Mouse (Mus musculus) macrophage (primary cell): Measurements from ENCODE around the gene Dus3l. TPM values are rescaled to one million over a fixed set of nuclear protein-coding genes. Genes with fewer than 3 reads are reported as not detected.

Experiments used
- H3K27ac ChIP-seq: fragments of 350-480 bp; formaldehyde crosslinking; 2 replicates; pipeline ENCODE4 v1.9.0; 2021
- H3K36me3 ChIP-seq: fragments of 350-480 bp; formaldehyde crosslinking; 2 replicates; pipeline ENCODE4 v1.9.0; 2021; ENCODE audit errors: inconsistent target
- H3K4me3 ChIP-seq: fragments of 350-480 bp; formaldehyde crosslinking; 2 replicates; pipeline ENCODE4 v1.9.0; 2021; ENCODE audit errors: inconsistent target
- H3K79me2 ChIP-seq: fragments of 350-480 bp; formaldehyde crosslinking; 2 replicates; pipeline ENCODE4 v1.9.0; 2021; ENCODE audit errors: inconsistent target
- WGBS: methylation state at CpG from one replicate; pipeline ENCODE4 v1.1.7; 2026; ENCODE audit warnings: inconsistent platforms; ENCODE audit not compliant: missing documents; 5-methylcytosine and 5-hydroxymethylcytosine counted together
- polyA plus RNA-seq: library from polyadenylated mRNA; stranded (reverse); fragments of 250-400 nt; gene quantifications from 3 replicates; pipeline ENCODE4 v1.2.4, GENCODE M21; 2018; ENCODE audit warnings: inconsistent platforms
- total RNA-seq, 78 experiments: library from RNA; depleted of rRNA; stranded (reverse); fragments of 250-400 nt; gene quantifications; 1 replicate in 9 of 78; 2 replicates in 24 of 78; 3 replicates in 43 of 78; 4 replicates in 2 of 78; pipeline ENCODE4 v1.2.4; 2018; ENCODE audit warnings: inconsistent platforms in 56 of 78

The Dus3l gene
- total RNA-seq (2018; cell fraction: chromatin; rRNA removed) = 10 to 100 TPM; 22.4 to 73.4 (median 51.4) TPM
- total RNA-seq (2018; cell fraction: cytosol; rRNA removed) = 10 to 100 TPM in 14 of 26 experiments, 1 to 10 TPM in 12; 7.4 to 12.6 (median 10.2) TPM
- total RNA-seq (2018; cell fraction: nucleus; rRNA removed) = 10 to 100 TPM; 14.5 to 52.3 (median 26.2) TPM
- polyA plus RNA-seq = 9.0 to 14.0 TPM (median 11.4 TPM) in 3 replicates

- 1% methylated on average over 58 of the region's 58 CpGs for WGBS
- Histone ChIP-seq H3K79me2 (peaks cover 5% of the 10 kb centered on the region; the same call in 1 of the 2 replicates), H3K36me3 (peaks cover 14% of the 10 kb centered on the region; the same call in 1 of the 2 replicates), H3K4me3 (peak within 1 kb of the TSS; percentile 45), H3K27ac (peak within 1 kb of the TSS; percentile 77)
Measured at GRCm38 (mm10) chr17:56764474-56765354, at the start of gene Dus3l. TSS of gene Dus3l (plus strand) at chr17:56764757.

GRCm38 (mm10) chr17:56715360-56715759, 49.2 kb upstream of the Dus3l start:
- WGBS = 87% methylated on average over 11 of the region's 11 CpGs
- H3K4me3 ChIP-seq = no peak overlapping the region
- H3K27ac ChIP-seq = no peak overlapping the region
- peaks cover 16% of the 10 kb centered on the region; the same call in 1 of the 2 replicates for H3K36me3 ChIP-seq
- H3K79me2 ChIP-seq = peaks cover 26% of the 10 kb centered on the region

DNA sequence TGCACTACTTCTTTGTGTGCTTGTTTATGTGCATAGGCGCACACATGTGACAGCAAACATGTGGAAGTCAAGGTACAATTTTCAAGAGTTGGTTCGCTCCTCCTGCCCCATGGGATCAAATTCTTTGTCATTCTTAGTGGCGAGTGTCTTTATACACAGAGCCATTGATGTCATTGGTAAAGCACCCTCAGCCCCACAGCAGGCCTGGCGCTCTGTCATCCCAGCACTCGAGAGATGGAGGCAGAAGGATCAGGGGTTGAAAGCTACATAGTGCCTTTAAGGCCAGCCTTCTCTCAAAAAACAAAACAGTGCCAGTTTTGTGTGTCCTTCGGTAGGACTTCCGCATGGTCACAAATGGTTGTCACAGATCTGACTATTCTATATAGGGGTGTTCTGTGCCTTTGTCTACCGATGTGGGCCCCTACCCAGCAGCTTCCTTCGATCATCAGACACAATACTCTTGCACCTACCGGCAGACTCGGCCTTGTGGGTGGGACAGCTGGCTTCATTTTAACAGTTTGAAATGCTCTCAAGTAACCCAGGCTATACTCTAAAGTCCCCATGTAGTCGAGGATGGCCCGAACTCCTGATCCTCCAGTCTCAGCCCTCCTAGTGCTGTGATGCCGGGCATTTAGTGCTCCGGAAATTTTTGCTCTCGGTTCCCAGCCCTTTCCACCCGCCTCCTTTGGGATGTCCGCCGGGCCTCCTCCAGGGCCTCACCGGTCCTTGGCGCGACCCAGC, 48.5 kb upstream of the Dus3l start:
- Histone ChIP-seq H3K27ac (no peak overlapping the region), H3K4me3 (peak overlapping the region; percentile 32), H3K36me3 (peaks cover 11% of the 10 kb centered on the region; the same call in 1 of the 2 replicates), H3K79me2 (peaks cover 33% of the 10 kb centered on the region)
- 34% methylated on average over 22 of the region's 22 CpGs for WGBS

- Histone ChIP-seq H3K79me2 (peaks cover 33% of the 10 kb centered on the region), H3K4me3 (peak overlapping the region; percentile 86), H3K27ac (peak overlapping the region; percentile 48), H3K36me3 (peaks cover 7% of the 10 kb centered on the region; the same call in 1 of the 2 replicates)
- under 1% methylated on average over 46 of the region's 55 CpGs for WGBS
Measured at GRCm38 (mm10) chr17:56716655-56717362, 47.7 kb upstream of the Dus3l start.

DNA sequence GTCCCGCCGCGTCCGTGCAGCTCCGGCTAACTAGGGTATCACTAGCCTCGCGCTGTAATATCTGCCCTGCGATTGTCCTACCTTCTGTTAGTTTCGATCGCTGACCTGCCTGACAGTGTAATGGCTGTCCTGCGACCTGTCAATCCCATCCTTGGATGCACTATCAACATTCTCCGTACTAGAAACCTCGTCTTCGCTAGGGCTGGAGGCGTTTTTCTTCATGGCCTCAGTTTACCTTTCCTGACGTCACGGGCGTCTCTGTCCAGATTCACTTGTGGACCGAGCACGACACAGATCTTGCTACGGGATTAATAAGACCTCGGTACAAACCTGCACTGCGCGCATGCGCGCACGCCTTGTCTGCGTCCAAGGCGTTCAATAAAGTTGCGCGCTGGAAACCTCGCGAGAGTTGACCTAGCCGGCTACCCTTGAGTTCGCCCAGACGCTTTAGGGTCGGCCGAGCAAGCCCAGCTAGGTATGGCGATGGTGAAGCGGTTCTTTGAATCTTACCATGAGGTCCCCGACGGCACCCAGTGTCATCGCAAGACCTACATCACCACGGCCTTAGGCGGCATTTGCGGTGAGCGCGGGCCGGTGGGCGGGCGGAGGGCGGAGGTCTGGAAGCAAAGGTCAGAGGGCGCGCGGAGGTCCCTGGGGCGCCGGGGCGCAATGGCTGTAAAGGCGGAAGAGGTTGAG, 47.0 kb upstream of the Dus3l start, which contains the start of the genes Ndufa11 and Vmac:
Gene Ndufa11, plus strand, starts transcription at position 405 of the 696 bp plus-strand sequence.
Gene Vmac, minus strand, starts transcription at position 660 of the 696 bp plus-strand sequence.
- WGBS = under 1% methylated on average over 59 of the region's 59 CpGs
- Histone ChIP-seq H3K36me3 (peaks cover 9% of the 10 kb centered on the region; the same call in 1 of the 2 replicates), H3K27ac (peak within 1 kb of the TSS; percentile 48), H3K4me3 (peak within 1 kb of the TSS; percentile 86), H3K79me2 (peaks cover 33% of the 10 kb centered on the region)

DNA sequence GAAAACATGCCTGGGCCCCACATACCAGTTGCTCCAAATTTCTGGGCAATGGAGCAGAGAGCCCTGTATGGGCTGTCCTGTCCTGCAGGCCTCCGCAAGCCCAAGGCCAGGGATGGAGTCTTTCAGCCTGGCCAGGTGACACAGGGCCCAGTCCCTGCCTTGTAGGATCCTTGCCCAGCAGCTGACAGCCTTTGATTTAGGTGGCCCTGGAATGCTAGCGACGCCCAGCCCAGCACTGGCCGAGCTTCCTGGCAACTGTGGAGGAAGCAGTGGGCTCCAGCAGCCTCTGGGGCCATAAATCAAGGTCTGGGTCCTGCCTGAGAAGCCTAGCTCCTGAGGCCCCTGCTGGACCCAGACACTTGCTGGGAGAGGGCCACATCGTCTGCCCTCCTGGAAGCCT, 42.1 kb upstream of the Dus3l start:
- Histone ChIP-seq H3K36me3 (peaks cover 15% of the 10 kb centered on the region; the same call in 1 of the 2 replicates), H3K4me3 (no peak overlapping the region), H3K79me2 (peaks cover 33% of the 10 kb centered on the region), H3K27ac (no peak overlapping the region)
- WGBS = 84% methylated on average over 5 of the region's 5 CpGs

DNA sequence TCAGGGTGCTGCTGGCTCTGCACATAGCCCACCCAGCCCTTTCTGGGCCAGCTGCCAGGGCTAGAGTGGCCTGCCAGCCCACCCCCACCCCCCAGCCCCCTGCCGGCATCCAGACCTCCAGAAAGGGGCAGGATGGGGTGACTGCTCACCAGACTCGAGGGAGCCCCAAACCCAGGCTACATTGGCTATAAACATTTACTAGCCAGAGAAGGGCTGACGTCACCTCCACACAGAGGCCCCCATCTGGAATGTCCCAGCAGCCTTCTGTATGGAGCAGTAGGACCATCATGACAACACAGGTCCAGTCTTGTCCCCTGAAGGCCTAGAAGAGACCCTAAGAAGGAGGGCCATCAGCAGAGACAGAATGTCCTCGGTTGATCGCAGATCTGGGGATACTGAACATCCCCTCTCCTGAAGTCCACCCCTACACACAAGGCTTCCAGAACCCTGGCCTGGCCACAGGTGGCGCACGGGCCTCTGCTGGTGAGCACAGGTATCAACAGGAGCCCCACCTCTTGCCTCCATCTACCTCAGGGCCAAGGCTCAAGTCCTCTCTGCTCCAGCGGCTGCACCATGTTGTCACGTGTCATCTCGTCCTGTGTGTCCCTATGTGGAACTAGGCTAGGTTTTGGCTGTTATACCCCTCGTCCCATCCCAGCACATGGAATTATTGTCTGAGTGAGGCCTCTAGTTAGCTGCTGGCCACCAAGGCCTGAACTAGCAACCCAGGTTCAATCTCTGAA, 41.0 kb upstream of the Dus3l start:
- WGBS = 89% methylated on average over 11 of the region's 11 CpGs
- Histone ChIP-seq H3K4me3 (no peak overlapping the region), H3K27ac (no peak overlapping the region), H3K36me3 (peaks cover 15% of the 10 kb centered on the region; the same call in 1 of the 2 replicates), H3K79me2 (peaks cover 24% of the 10 kb centered on the region)

GRCm38 (mm10) chr17:56727029-56727649, 37.4 kb upstream of the Dus3l start:
- Histone ChIP-seq H3K4me3 (no peak overlapping the region), H3K36me3 (peaks cover 9% of the 10 kb centered on the region; the same call in 1 of the 2 replicates), H3K79me2 (no peaks in the 10 kb centered on the region), H3K27ac (no peak overlapping the region)
- WGBS = 53% methylated on average over 7 of the region's 7 CpGs

GRCm38 (mm10) chr17:56727659-56728058, 36.9 kb upstream of the Dus3l start:
- no peak overlapping the region for H3K4me3 ChIP-seq
- no peak overlapping the region for H3K27ac ChIP-seq
- H3K36me3 ChIP-seq = peaks cover 5% of the 10 kb centered on the region; the same call in 1 of the 2 replicates
- no peaks in the 10 kb centered on the region for H3K79me2 ChIP-seq
- 34% methylated on average over 12 of the region's 12 CpGs for WGBS

DNA sequence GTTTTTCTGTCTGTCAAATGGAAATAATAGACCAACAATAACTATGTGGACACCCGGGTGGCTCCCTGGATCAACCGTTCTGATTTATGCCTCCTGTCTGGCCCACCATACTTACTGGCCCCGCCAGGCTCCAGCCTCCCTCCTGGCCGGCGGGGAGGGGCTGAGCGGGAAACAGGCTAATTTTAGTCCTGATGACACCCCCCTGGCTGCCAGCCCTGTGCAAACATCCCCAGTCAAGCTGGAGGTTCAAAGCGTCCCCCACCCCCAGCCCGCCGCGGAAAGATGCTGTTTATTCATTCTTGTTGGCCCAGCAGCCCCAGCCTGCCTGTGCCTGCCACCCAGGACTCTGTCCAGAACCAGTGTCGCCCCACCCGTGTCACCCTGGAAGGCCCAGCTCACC, 36.4 kb upstream of the Dus3l start:
- Histone ChIP-seq H3K27ac (no peak overlapping the region), H3K4me3 (no peak overlapping the region), H3K79me2 (no peaks in the 10 kb centered on the region), H3K36me3 (peaks cover under 1% of the 10 kb centered on the region; the same call in 1 of the 2 replicates)
- 41% methylated on average over 12 of the region's 12 CpGs for WGBS

DNA sequence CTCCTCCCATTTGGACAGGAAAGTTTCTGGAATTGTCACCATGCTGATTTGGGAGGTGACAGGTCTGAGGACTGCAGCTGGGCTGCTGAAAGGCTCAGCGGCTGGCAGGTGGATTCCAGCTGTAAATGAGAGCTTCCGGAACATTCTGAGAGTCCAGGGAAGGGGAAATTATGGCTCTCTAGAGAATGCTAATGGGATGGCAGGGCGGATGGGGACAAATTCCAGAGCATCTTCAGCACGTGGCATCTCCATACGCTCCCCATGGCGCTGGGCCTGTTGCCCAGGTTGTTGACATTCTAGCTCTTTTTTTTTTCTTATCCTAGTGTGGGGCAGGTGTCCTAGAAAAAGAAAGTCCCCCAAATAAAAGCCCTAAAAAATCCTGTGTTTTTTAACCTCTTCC, 35.4 kb upstream of the Dus3l start:
- H3K79me2 ChIP-seq = no peaks in the 10 kb centered on the region
- H3K27ac ChIP-seq = no peak overlapping the region
- no peak overlapping the region for H3K4me3 ChIP-seq
- no peaks in the 10 kb centered on the region for H3K36me3 ChIP-seq
- 89% methylated on average over 6 of the region's 6 CpGs for WGBS

- H3K4me3 ChIP-seq = no peak overlapping the region
- no peaks in the 10 kb centered on the region for H3K36me3 ChIP-seq
- WGBS = 78% methylated on average over 2 of the region's 2 CpGs
- no peak overlapping the region for H3K27ac ChIP-seq
- no peaks in the 10 kb centered on the region for H3K79me2 ChIP-seq
Measured at GRCm38 (mm10) chr17:56729656-56730055, 34.9 kb upstream of the Dus3l start.
